Mouse (Mus musculus) MEL (cell line): Measurements from ENCODE around the gene Sgcd. TPM values are rescaled to one million over a fixed set of nuclear protein-coding genes. Genes with fewer than 3 reads are reported as not detected.

Source experiments
- DNase-seq: peaks from one replicate; pipeline ENCODE4 v3.0.0; 2011; ENCODE audit warnings: low read depth, low spot score
- H3K27ac ChIP-seq: 2 replicates; pipeline ENCODE4 v1.5.1; 2012; ENCODE audit warnings: low read depth, mild to moderate bottlenecking, control low read depth, low read length, moderate library complexity; ENCODE audit not compliant: control insufficient read depth
- H3K27me3 ChIP-seq, 2 experiments: fragments of 150-350 bp in 1 of 2; sonication (generic) in 1 of 2; 2 replicates each; pipeline ENCODE4 v1.6.1; 2012; ENCODE audit warnings: low read length in 2 of 2, mild to moderate bottlenecking in 2 of 2, improper control_type of control experiment in 1 of 2, moderate library complexity in 1 of 2; ENCODE audit not compliant: insufficient read depth in 2 of 2, control insufficient read depth in 1 of 2
- H3K36me3 ChIP-seq, 2 experiments: 2 replicates each; pipeline ENCODE4 v1.6.1; 2012 to 2014; ENCODE audit warnings: low read length in 2 of 2, improper control_type of control experiment in 1 of 2, inconsistent platforms in 1 of 2, mild to moderate bottlenecking in 1 of 2; ENCODE audit not compliant: insufficient read depth in 2 of 2, control insufficient read depth in 1 of 2
- H3K4me1 ChIP-seq, 2 experiments: fragments of 150-350 bp in 1 of 2; sonication (generic) in 1 of 2; 2 replicates each; pipeline ENCODE4 v1.6.1; 2012; ENCODE audit warnings: low read length in 2 of 2, improper control_type of control experiment in 1 of 2, mild to moderate bottlenecking in 1 of 2; ENCODE audit not compliant: insufficient read depth in 2 of 2, control insufficient read depth in 1 of 2
- H3K4me3 ChIP-seq, 2 experiments: fragments of 150-350 bp in 1 of 2; sonication (generic) in 1 of 2; 2 replicates each; pipeline ENCODE4 v1.5.1; 2012; ENCODE audit warnings: low read depth in 2 of 2, low read length in 2 of 2, mild to moderate bottlenecking in 2 of 2, moderate library complexity in 2 of 2, control low read depth in 1 of 2, improper control_type of control experiment in 1 of 2; ENCODE audit not compliant: control insufficient read depth in 1 of 2, insufficient read depth in 1 of 2
- H3K79me2 ChIP-seq: 2 replicates; pipeline ENCODE4 v1.6.1; 2012; ENCODE audit warnings: mild to moderate bottlenecking, low read length, moderate library complexity; ENCODE audit not compliant: control insufficient read depth, poor library complexity, insufficient read depth
- H3K9ac ChIP-seq: 2 replicates; pipeline ENCODE4 v1.6.1; 2012; ENCODE audit warnings: low read depth, mild to moderate bottlenecking, control low read depth, low read length, moderate library complexity; ENCODE audit not compliant: control insufficient read depth, poor library complexity, severe bottlenecking
- H3K9me3 ChIP-seq: fragments of 150-350 bp; sonication (generic); replicated peaks from 2 replicates; pipeline ENCODE4 v1.6.1; 2012; ENCODE audit warnings: mild to moderate bottlenecking, low read length, improper control_type of control experiment, moderate library complexity; ENCODE audit not compliant: insufficient read depth
- BHLHE40 ChIP-seq: IDR thresholded peaks from 2 replicates; pipeline ENCODE4 v1.6.1; 2012; ENCODE audit warnings: low read depth, mild to moderate bottlenecking, inconsistent platforms, low read length, improper control_type of control experiment, borderline replicate concordance
- CHD2 ChIP-seq: IDR thresholded peaks from 2 replicates; pipeline ENCODE4 v1.6.1; 2011; ENCODE audit warnings: low read length, improper control_type of control experiment
- CTCF ChIP-seq, 3 experiments: IDR thresholded peaks in 2 of 3; conservative IDR thresholded peaks in 1 of 3; 2 replicates each; pipeline ENCODE4 v1.5.1; 2011 to 2012; ENCODE audit warnings: low read length in 3 of 3, low read depth in 2 of 3, mild to moderate bottlenecking in 2 of 3, improper control_type of control experiment in 1 of 3, inconsistent platforms in 1 of 3, mixed read lengths in 1 of 3, moderate library complexity in 1 of 3; ENCODE audit not compliant: control insufficient read depth in 1 of 3, insufficient read depth in 1 of 3, poor library complexity in 1 of 3, severe bottlenecking in 1 of 3
- EP300 ChIP-seq, 2 experiments: IDR thresholded peaks; 2 replicates each; pipeline ENCODE4 v1.6.1; 2011; ENCODE audit warnings: improper control_type of control experiment in 2 of 2, low read length in 2 of 2, low read depth in 1 of 2, mild to moderate bottlenecking in 1 of 2
- ETS1 ChIP-seq: IDR thresholded peaks from 2 replicates; pipeline ENCODE4 v1.6.1; 2012; ENCODE audit warnings: low read depth, mild to moderate bottlenecking, inconsistent platforms, low read length, improper control_type of control experiment, moderate library complexity
- HCFC1 ChIP-seq: IDR thresholded peaks from 2 replicates; pipeline ENCODE4 v1.6.1; 2012; ENCODE audit warnings: low read depth, mild to moderate bottlenecking, inconsistent platforms, low read length, improper control_type of control experiment, moderate library complexity
- JUND ChIP-seq: IDR thresholded peaks from 2 replicates; pipeline ENCODE4 v1.6.1; 2011; ENCODE audit warnings: low read depth, mild to moderate bottlenecking, improper control_type of control experiment, low read length
- KAT2A ChIP-seq: conservative IDR thresholded peaks from 2 replicates; pipeline ENCODE4 v1.6.1; 2012; ENCODE audit warnings: low read depth, low read length, improper control_type of control experiment, inconsistent platforms
- MAFK ChIP-seq: IDR thresholded peaks from 2 replicates; pipeline ENCODE4 v1.6.1; 2011; ENCODE audit warnings: low read depth, mild to moderate bottlenecking, low read length, improper control_type of control experiment, borderline replicate concordance
- MAX ChIP-seq: IDR thresholded peaks from 2 replicates; pipeline ENCODE4 v1.6.1; 2011; ENCODE audit warnings: low read length, improper control_type of control experiment
- MEF2A ChIP-seq: IDR thresholded peaks from 2 replicates; pipeline ENCODE4 v1.6.1; 2014; ENCODE audit warnings: low read depth, mild to moderate bottlenecking, inconsistent platforms, low read length, improper control_type of control experiment; ENCODE audit not compliant: poor library complexity, insufficient replicate concordance, severe bottlenecking; ENCODE audit errors: extremely low read depth
- NRF1 ChIP-seq: IDR thresholded peaks from 2 replicates; pipeline ENCODE4 v1.6.1; 2014; ENCODE audit warnings: low read depth, mild to moderate bottlenecking, inconsistent platforms, low read length, improper control_type of control experiment, moderate library complexity; ENCODE audit not compliant: poor library complexity, insufficient read depth, severe bottlenecking
- POLR2A ChIP-seq, 2 experiments: IDR thresholded peaks; 2 replicates each; pipeline ENCODE4 v1.6.1; 2011 to 2012; ENCODE audit warnings: low read length in 2 of 2, mild to moderate bottlenecking in 2 of 2, control low read depth in 1 of 2, improper control_type of control experiment in 1 of 2, low read depth in 1 of 2, moderate library complexity in 1 of 2; ENCODE audit not compliant: control insufficient read depth in 1 of 2, insufficient read depth in 1 of 2, poor library complexity in 1 of 2
- POLR2AphosphoS2 ChIP-seq: IDR thresholded peaks from 2 replicates; pipeline ENCODE4 v1.6.1; 2011; ENCODE audit warnings: low read length, improper control_type of control experiment
- POLR2AphosphoS5 ChIP-seq: IDR thresholded peaks from 2 replicates; pipeline ENCODE4 v1.6.1; 2012; ENCODE audit warnings: low read depth, borderline replicate concordance, mild to moderate bottlenecking, inconsistent platforms, low read length, moderate library complexity, mixed read lengths
- RCOR1 ChIP-seq: IDR thresholded peaks from 2 replicates; pipeline ENCODE4 v1.6.1; 2012; ENCODE audit warnings: low read depth, mild to moderate bottlenecking, inconsistent platforms, low read length, improper control_type of control experiment
- SIN3A ChIP-seq: IDR thresholded peaks from 2 replicates; pipeline ENCODE4 v1.6.1; 2012; ENCODE audit warnings: low read length, improper control_type of control experiment, inconsistent platforms
- TCF12 ChIP-seq: IDR thresholded peaks from 2 replicates; pipeline ENCODE4 v1.6.1; 2014; ENCODE audit warnings: low read depth, mild to moderate bottlenecking, inconsistent platforms, low read length, improper control_type of control experiment, moderate library complexity
- UBTF ChIP-seq: IDR thresholded peaks from 2 replicates; pipeline ENCODE4 v1.6.1; 2012; ENCODE audit warnings: low read depth, mild to moderate bottlenecking, inconsistent platforms, low read length, improper control_type of control experiment, moderate library complexity, borderline replicate concordance; ENCODE audit not compliant: insufficient read depth
- USF2 ChIP-seq, 2 experiments: IDR thresholded peaks; 2 replicates each; pipeline ENCODE4 v1.6.1; 2011 to 2012; ENCODE audit warnings: improper control_type of control experiment in 2 of 2, low read length in 2 of 2, borderline replicate concordance in 1 of 2, inconsistent platforms in 1 of 2, low read depth in 1 of 2, mild to moderate bottlenecking in 1 of 2; ENCODE audit not compliant: insufficient read depth in 1 of 2
- ZKSCAN1 ChIP-seq: IDR thresholded peaks from 2 replicates; pipeline ENCODE4 v1.6.1; 2012; ENCODE audit warnings: low read depth, mild to moderate bottlenecking, inconsistent platforms, low read length, improper control_type of control experiment, moderate library complexity
- ZNF384 ChIP-seq: IDR thresholded peaks from 2 replicates; pipeline ENCODE4 v1.6.1; 2012; ENCODE audit warnings: low read depth, mild to moderate bottlenecking, inconsistent platforms, low read length, improper control_type of control experiment
- polyA plus RNA-seq, 2 experiments: library from polyadenylated mRNA; stranded (reverse) in 1 of 2; unstranded in 1 of 2; fragments of >175 nt in 1 of 2; fragments of >200 nt in 1 of 2; gene quantifications; 2 replicates each; pipeline versions ENCODE4 v1.2.1 to v1.2.4; 2012; ENCODE audit warnings: low replicate concordance in 2 of 2, low read depth in 1 of 2; ENCODE audit not compliant: insufficient read length in 2 of 2, insufficient read depth in 1 of 2, missing spikeins in 1 of 2
- total RNA-seq: library from RNA; depleted of rRNA; stranded (reverse); fragments of 300-350 nt; gene quantifications from 2 replicates; pipeline ENCODE4 v1.2.3, GENCODE M21; 2012

Sgcd gene
- total and polyA plus RNA-seq, 3 experiments = not detected

- Histone ChIP-seq H3K36me3 (no peaks in the 10 kb centered on the region), H3K4me1 (no peaks in the 10 kb centered on the region), H3K27ac (no peak overlapping the region), H3K4me3 (no peak overlapping the region), H3K27me3 (no peaks in the 10 kb centered on the region), H3K9me3 (no peaks in the 10 kb centered on the region), H3K79me2 (no peaks in the 10 kb centered on the region), H3K9ac (no peak overlapping the region)
- DNase-seq = no peak
- no peak for TF ChIP-seq POLR2A (IDR thresholded peaks at IDR 0.05; ENCODE audit: control insufficient read depth in 1 of 2, insufficient read depth in 1 of 2, low read depth in 1 of 2, low read length in 2 of 2, poor library complexity in 1 of 2)
These were observed 358.6 kb downstream of the Sgcd start for GRCm38 (mm10) chr11:47630186-47630585.

GRCm38 (mm10) chr11:47609892-47610291 is 378.9 kb downstream of the Sgcd start:
- no peak for DNase-seq

GRCm38 (mm10) chr11:47574635-47575034 is 414.1 kb downstream of the Sgcd start:
- H3K27ac ChIP-seq = no peak overlapping the region
- DNase-seq = no peak
- H3K79me2 ChIP-seq = no peaks in the 10 kb centered on the region
- H3K36me3 ChIP-seq = no peaks in the 10 kb centered on the region
- H3K9me3 ChIP-seq = no peaks in the 10 kb centered on the region
- no peaks in the 10 kb centered on the region for H3K27me3 ChIP-seq
- H3K9ac ChIP-seq = no peak overlapping the region
- H3K4me1 ChIP-seq = no peaks in the 10 kb centered on the region
- TF ChIP-seq SIN3A (no peak), KAT2A (no peak), TCF12 (no peak), JUND (no peak), ZKSCAN1 (no peak), HCFC1 (no peak), NRF1 (no peak), POLR2AphosphoS5 (no peak), MAX (no peak), UBTF (no peak)
- H3K4me3 ChIP-seq = no peak overlapping the region

More at GRCm38 (mm10) chr11:47609892-47610291, 378.9 kb downstream of the Sgcd start:
- TF ChIP-seq ZNF384 = no peak
- TF ChIP-seq UBTF = no peak
- TF ChIP-seq MAFK = no peak
- no peak for TF ChIP-seq EP300 (IDR thresholded peaks at IDR 0.05; ENCODE audit: low read depth in 1 of 2, low read length in 2 of 2)
- no peak for TF ChIP-seq JUND
- TF ChIP-seq BHLHE40 = no peak
- no peak for TF ChIP-seq CTCF (IDR thresholded peaks at IDR 0.05 in 2 of 3, conservative IDR thresholded peaks at IDR 0.05 in 1 of 3; ENCODE audit: control insufficient read depth in 1 of 3, insufficient read depth in 1 of 3, low read depth in 2 of 3, low read length in 3 of 3, poor library complexity in 1 of 3, severe bottlenecking in 1 of 3)
- no peak for TF ChIP-seq NRF1
- TF ChIP-seq KAT2A = no peak
- TF ChIP-seq ETS1 = no peak
- TF ChIP-seq RCOR1 = no peak
- TF ChIP-seq USF2 (IDR thresholded peaks at IDR 0.05; ENCODE audit: borderline replicate concordance in 1 of 2, insufficient read depth in 1 of 2, low read depth in 1 of 2, low read length in 2 of 2) = no peak
- TF ChIP-seq POLR2AphosphoS2 = no peak
- no peak for TF ChIP-seq CHD2
- no peak for TF ChIP-seq SIN3A
- TF ChIP-seq MEF2A = no peak
- TF ChIP-seq, all 39 proteins: peak for 0
- Histone ChIP-seq H3K27ac (no peak overlapping the region), H3K9me3 (no peaks in the 10 kb centered on the region), H3K36me3 (no peaks in the 10 kb centered on the region), H3K27me3 (no peaks in the 10 kb centered on the region), H3K4me3 (no peak overlapping the region), H3K9ac (no peak overlapping the region), H3K79me2 (no peaks in the 10 kb centered on the region), H3K4me1 (no peaks in the 10 kb centered on the region)
